Mouse (Mus musculus): ENCODE data around the gene Gas8. TPM values are rescaled to one million over a fixed set of nuclear protein-coding genes. Genes with fewer than 3 reads are reported as not detected.
"Not testable (repeated sequence)": the region's sequence is repeated elsewhere in the genome, so short reads cannot be mapped to it uniquely, and the experiment has no call there.

Gene Gas8
- polyA plus RNA-seq, 2 experiments = 30.9 to 34.0 TPM

DNA sequence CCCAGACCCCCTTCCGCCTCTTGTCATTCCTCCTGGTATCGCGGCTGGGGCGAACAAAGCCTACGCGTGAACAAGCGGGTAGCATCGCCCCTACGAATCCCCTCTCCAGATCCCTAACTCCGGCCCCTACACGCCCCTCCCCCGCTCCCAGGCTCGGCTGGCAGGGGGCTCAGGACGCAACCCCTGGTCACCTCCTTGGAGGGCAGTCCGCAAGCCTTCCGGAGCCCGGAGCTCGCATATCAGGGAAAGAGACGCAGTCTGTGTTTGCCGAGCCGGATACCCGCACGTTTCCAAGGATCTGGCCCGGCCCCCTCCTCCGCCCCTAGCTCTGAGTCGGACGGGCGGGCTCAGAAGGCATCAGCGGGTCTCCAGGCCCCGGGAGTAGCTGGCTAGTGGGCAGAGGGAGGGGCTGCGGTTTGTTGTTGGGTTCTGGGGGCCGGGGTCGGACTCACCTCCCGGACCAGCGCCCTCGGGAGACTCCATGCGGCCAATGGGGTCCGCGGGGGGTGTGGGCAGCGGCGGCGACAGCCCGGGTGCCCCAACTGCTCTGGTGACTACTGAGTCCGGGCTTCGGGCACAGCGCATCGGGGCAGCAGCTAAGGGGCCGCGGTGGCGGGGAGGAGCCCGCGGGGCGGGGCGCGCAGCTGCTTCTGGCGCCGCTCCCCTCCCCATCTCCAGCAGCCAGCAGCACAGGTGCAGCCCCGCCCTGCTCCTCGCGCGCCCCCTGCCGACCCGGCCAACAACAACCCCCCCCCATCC is 3.7 kb upstream of the Gas8 start, which contains the start of gene Dbndd1:
TSS of gene Dbndd1 (minus strand) at position 683 of the 759 bp plus-strand sequence.
- H3K4me2 ChIP-seq (replicated peaks; ENCODE audit: low read depth, low read length, severe bottlenecking) = peak within 1 kb of the TSS; percentile 99
- DNase-seq (ENCODE audit: low spot score) (peak; percentile 45), ATAC-seq (ENCODE audit: low FRiP score, low read depth) (peak; percentile 36)
- no peak for TF ChIP-seq POLR2A (IDR thresholded peaks at IDR 0.05; ENCODE audit: borderline replicate concordance, extremely low read depth, insufficient read depth, insufficient read length)
- H3K4me1 ChIP-seq (ENCODE audit: control insufficient read depth, insufficient read depth, low read length) = peaks cover 10% of the 10 kb centered on the region
- H3K9me3 ChIP-seq (ENCODE audit: control insufficient read depth, low read length) = no peaks in the 10 kb centered on the region
- peak within 1 kb of the TSS; percentile 55 for H3K9ac ChIP-seq (ENCODE audit: low read depth, low read length, severe bottlenecking)
- 3% methylated on average over 35 of the region's 63 CpGs for WGBS
- peak within 1 kb of the TSS; percentile 70 for H3K4me3 ChIP-seq (replicated peaks; ENCODE audit: low read length)
- 0 out of 2 replicates have a peak, but pooled peaks cover 4% of the 10 kb centered on the region for H3K36me3 ChIP-seq (ENCODE audit: control insufficient read depth, insufficient read depth, low read length)
- peaks cover 10% of the 10 kb centered on the region for H3K27me3 ChIP-seq (ENCODE audit: control insufficient read depth, insufficient read depth, low read length)
- H3K27ac ChIP-seq (replicated peaks; ENCODE audit: low read depth, low read length) = peak within 1 kb of the TSS; percentile 27; the same call in 1 of the 2 replicates

DNA sequence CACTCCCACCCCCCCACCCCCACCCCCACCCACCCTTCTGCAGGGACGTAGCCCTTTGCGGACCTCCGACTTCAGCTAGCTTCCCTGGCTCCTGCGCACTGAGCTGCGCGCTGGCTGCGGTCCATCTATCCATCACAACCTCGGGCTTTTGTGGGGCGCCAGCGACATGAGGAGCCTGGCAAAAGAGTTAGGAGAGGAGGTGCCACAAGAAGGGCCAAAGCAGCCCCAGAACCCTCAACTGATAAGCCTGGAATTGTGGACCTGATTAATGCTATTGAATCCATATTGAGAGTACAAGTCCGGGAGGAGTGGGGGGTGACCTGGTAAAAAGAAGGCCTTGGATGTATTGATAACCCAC is 3.1 kb upstream of the Gas8 start:
- H3K4me3 ChIP-seq (replicated peaks; ENCODE audit: low read length) = peak overlapping the region; percentile 70
- H3K36me3 ChIP-seq (ENCODE audit: control insufficient read depth, insufficient read depth, low read length) = 0 out of 2 replicates have a peak, but pooled peaks cover 2% of the 10 kb centered on the region
- peaks cover 10% of the 10 kb centered on the region for H3K4me1 ChIP-seq (ENCODE audit: control insufficient read depth, insufficient read depth, low read length)
- TF ChIP-seq POLR2A (IDR thresholded peaks at IDR 0.05; ENCODE audit: borderline replicate concordance, extremely low read depth, insufficient read depth, insufficient read length) = no peak
- no peaks in the 10 kb centered on the region for H3K9me3 ChIP-seq (ENCODE audit: control insufficient read depth, low read length)
- ATAC-seq (ENCODE audit: low FRiP score, low read depth) (no peak), DNase-seq (ENCODE audit: low spot score) (no peak)
- peak overlapping the region; percentile 99 for H3K4me2 ChIP-seq (replicated peaks; ENCODE audit: low read depth, low read length, severe bottlenecking)
- no peak overlapping the region for H3K9ac ChIP-seq (ENCODE audit: low read depth, low read length, severe bottlenecking)
- H3K27ac ChIP-seq (replicated peaks; ENCODE audit: low read depth, low read length) = no peak overlapping the region
- peaks cover 10% of the 10 kb centered on the region for H3K27me3 ChIP-seq (ENCODE audit: control insufficient read depth, insufficient read depth, low read length)
- WGBS = 2% methylated on average over 10 of the region's 11 CpGs

DNA sequence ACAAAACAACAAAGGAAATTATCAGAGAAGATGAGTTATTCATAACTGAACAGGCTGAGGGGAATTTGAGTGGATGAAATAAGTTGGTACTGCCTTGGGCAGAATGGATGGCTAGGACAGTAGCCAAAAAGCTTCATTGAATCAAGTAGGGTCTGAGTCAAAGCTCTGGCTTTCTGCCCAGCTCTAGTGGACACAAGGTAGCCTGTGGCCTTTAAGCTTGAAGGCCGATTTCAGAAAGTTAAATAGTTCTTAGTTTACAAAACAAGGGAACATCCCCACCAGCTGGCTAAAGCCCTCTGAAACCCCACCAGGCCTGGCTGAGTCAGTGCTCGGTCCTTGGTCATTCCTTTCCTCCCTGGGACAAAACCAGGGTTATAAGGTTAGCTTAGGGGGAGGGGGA is 2.0 kb upstream of the Gas8 start:
- Histone ChIP-seq H3K4me1 (ENCODE audit: control insufficient read depth, insufficient read depth, low read length) (peaks cover 10% of the 10 kb centered on the region), H3K9me3 (ENCODE audit: control insufficient read depth, low read length) (no peaks in the 10 kb centered on the region), H3K36me3 (ENCODE audit: control insufficient read depth, insufficient read depth, low read length) (peaks cover 12% of the 10 kb centered on the region; the same call in 1 of the 2 replicates), H3K4me3 (replicated peaks; ENCODE audit: low read length) (no peak overlapping the region), H3K4me2 (replicated peaks; ENCODE audit: low read depth, low read length, severe bottlenecking) (no peak overlapping the region), H3K27ac (replicated peaks; ENCODE audit: low read depth, low read length) (no peak overlapping the region), H3K9ac (ENCODE audit: low read depth, low read length, severe bottlenecking) (no peak overlapping the region), H3K27me3 (ENCODE audit: control insufficient read depth, insufficient read depth, low read length) (peaks cover 10% of the 10 kb centered on the region)
- ATAC-seq (ENCODE audit: low FRiP score, low read depth) = no peak
- TF ChIP-seq POLR2A (IDR thresholded peaks at IDR 0.05; ENCODE audit: borderline replicate concordance, extremely low read depth, insufficient read depth, insufficient read length) = no peak
- WGBS = 38% methylated on average over 2 of the region's 2 CpGs
- no peak for DNase-seq (ENCODE audit: low spot score)

DNA sequence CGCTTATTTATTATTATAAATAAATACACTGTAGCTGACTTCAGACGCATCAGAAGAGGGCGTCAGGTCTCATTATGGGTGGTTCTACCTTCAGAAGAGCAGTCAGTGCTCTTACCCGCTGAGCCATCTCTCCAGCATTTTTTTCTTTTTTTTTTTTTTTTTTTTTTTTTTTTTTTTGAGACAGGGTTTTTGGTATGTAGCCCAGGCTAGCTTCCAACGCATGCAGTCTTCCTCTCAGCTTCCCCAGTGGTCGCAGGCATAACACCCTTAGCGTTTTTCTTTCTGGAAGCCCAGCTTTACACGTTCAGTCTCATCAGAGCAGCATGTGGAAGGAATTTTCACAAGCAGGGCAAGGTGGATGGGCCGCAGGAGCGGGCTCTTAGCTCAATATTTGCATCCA is 462 bp upstream of the Gas8 start:
- WGBS = 32% methylated on average over 10 of the region's 10 CpGs
- peaks cover 10% of the 10 kb centered on the region for H3K27me3 ChIP-seq (ENCODE audit: control insufficient read depth, insufficient read depth, low read length)
- 0 out of 2 replicates have a peak overlapping the region, but pooled peaks have one; percentile 73 for H3K9ac ChIP-seq (ENCODE audit: low read depth, low read length, severe bottlenecking)
- peak overlapping the region; percentile 50 for H3K4me3 ChIP-seq (replicated peaks; ENCODE audit: low read length)
- H3K36me3 ChIP-seq (ENCODE audit: control insufficient read depth, insufficient read depth, low read length) = peaks cover 21% of the 10 kb centered on the region
- H3K4me2 ChIP-seq (replicated peaks; ENCODE audit: low read depth, low read length, severe bottlenecking) = peak overlapping the region; percentile 86
- no peak overlapping the region for H3K27ac ChIP-seq (replicated peaks; ENCODE audit: low read depth, low read length)
- TF ChIP-seq POLR2A (IDR thresholded peaks at IDR 0.05; ENCODE audit: borderline replicate concordance, extremely low read depth, insufficient read depth, insufficient read length) = no peak
- no peak for DNase-seq (ENCODE audit: low spot score)
- H3K9me3 ChIP-seq (ENCODE audit: control insufficient read depth, low read length) = no peaks in the 10 kb centered on the region
- no peak for ATAC-seq (ENCODE audit: low FRiP score, low read depth)
- peaks cover 10% of the 10 kb centered on the region for H3K4me1 ChIP-seq (ENCODE audit: control insufficient read depth, insufficient read depth, low read length)

DNA sequence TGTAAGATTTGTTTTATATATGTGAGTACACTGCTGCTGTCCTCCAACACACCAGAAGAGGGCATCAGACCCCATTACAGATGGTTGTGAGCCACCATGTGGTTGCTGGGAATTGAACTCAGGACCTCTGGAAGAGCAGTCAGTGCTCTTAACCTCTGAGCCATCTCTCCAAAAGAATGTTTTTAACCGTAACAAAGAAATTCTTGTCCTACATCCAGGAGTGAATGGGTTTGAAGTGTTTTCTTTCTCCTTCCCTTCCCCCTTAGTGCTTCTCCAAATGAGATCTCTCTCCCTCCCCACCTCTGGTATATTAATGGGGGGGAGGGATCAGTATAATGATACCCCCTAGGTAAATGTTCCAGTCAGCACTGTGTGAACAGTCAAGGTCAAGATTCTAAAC is 1.4 kb downstream of the Gas8 start:
- not testable (repeated sequence) for H3K4me3 ChIP-seq (replicated peaks; ENCODE audit: low read length); H3K9ac ChIP-seq (ENCODE audit: low read depth, low read length, severe bottlenecking); ATAC-seq (ENCODE audit: low FRiP score, low read depth); H3K4me2 ChIP-seq (replicated peaks; ENCODE audit: low read depth, low read length, severe bottlenecking); H3K9me3 ChIP-seq (ENCODE audit: control insufficient read depth, low read length); DNase-seq (ENCODE audit: low spot score); H3K27me3 ChIP-seq (ENCODE audit: control insufficient read depth, insufficient read depth, low read length); H3K4me1 ChIP-seq (ENCODE audit: control insufficient read depth, insufficient read depth, low read length); H3K27ac ChIP-seq (replicated peaks; ENCODE audit: low read depth, low read length)
- H3K36me3 ChIP-seq (ENCODE audit: control insufficient read depth, insufficient read depth, low read length) = peaks cover 40% of the 10 kb centered on the region
- WGBS = 91% methylated on average over 1 of the region's 1 CpGs
